Mouse (Mus musculus): ENCODE measurements around the gene Svop.

- TF ChIP-seq CTCF (IDR thresholded peaks at IDR 0.05; ENCODE audit: extremely low read depth, insufficient read depth, insufficient read length, insufficient replicate concordance), result no peak
- TF ChIP-seq POLR2A (IDR thresholded peaks at IDR 0.05; ENCODE audit: low read depth, low read length), result no peak
These were observed 87.8 kb downstream of the Svop start, which contains the start of gene Dao for GRCm38 (mm10) chr5:114003542-114003941.
